Mouse (Mus musculus) G1E (cell line): ENCODE data around the gene Ncapg2.

Experiments
- CTCF ChIP-seq: IDR thresholded peaks from 2 replicates; pipeline ENCODE4 v1.5.1; 2012; ENCODE audit warnings: low read depth, low read length, inconsistent platforms, mixed read lengths
- GATA1 ChIP-seq: IDR thresholded peaks from 2 replicates; pipeline ENCODE4 v1.6.1; 2012; ENCODE audit warnings: borderline replicate concordance, low read length, inconsistent platforms, mixed read lengths
- GATA2 ChIP-seq: IDR thresholded peaks from 2 replicates; pipeline ENCODE4 v1.6.1; 2012; ENCODE audit warnings: low read depth, low read length, inconsistent platforms, borderline replicate concordance
- POLR2AphosphoS5 ChIP-seq: IDR thresholded peaks from 2 replicates; pipeline ENCODE4 v1.6.1; 2012; ENCODE audit warnings: low read depth, low read length, inconsistent platforms; ENCODE audit not compliant: insufficient replicate concordance

DNA sequence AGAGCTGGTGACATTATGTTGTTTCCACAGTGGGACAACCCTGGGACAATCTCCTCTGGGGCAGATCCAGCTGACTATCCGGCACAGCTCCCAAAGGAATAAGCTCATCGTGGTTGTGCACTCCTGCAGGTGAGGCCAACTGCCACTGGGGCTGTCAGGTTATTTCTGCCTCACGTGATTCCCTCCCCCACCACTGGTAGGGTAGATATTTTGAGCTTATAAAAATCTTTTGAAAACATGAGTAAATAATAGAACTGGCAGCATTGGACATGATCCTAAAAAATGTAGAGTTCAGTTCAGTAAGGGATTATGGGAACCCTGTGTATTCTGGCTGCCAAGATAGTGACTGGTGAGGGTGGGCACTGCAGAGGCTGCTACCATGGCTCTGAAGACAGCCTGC, 38.3 kb upstream of the Ncapg2 start:
- TF ChIP-seq CTCF (no peak), GATA2 (no peak), POLR2AphosphoS5 (no peak), GATA1 (no peak)
